Comparison of ENCODE assay signal across 10 mouse cellular contexts in the genomic region with DNA sequence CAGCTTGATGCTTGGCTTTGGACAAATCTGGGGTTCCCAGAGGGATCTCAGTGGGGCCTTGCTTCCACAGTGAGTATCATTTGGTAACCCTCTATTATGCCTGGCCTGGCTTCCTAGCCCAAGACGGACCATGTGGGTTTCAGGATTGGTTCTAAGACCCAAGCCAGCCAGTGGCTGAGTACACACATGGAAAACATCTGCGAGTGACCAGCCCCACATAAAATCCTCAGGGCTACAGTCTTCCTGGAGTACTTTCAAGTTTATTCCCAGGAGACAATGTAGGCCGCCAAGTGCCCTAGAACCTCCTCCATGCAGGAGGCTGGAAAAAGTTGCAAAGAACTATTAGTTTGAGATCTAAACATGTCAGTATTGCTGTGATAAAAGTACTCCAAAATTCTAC.
DNase-seq lines count a peak whose midpoint lies in the region; ATAC-seq and TF ChIP-seq lines count a peak whose summit lies in the region.
"Had no signal": no experiment of that assay in that cellular context is flagged by ENCODE, and none has a peak within 500 bp of the region (broad histone marks: within the 10 kb centered on the region; RNA-seq: fewer than 3 reads in every experiment).

No protein-coding gene starts in this region.

- H3K9me3 ChIP-seq in kidney, embryonic 14.5 days (ENCODE audit: control insufficient read depth, low read length), result no peaks in the 10 kb centered on the region
- H3K9me3 ChIP-seq in stomach, embryonic 14.5 days (ENCODE audit: control insufficient read depth, low read depth, low read length), result no peaks in the 10 kb centered on the region
- H3K9me3 ChIP-seq in forebrain, embryonic 12.5 days, result no peaks in the 10 kb centered on the region
- no peaks in the 10 kb centered on the region for H3K9me3 ChIP-seq in forebrain, embryonic 13.5 days (replicated peaks)

- 0 out of 2 replicates have a peak overlapping the region, but pooled peaks have one; percentile 26 for H3K27ac ChIP-seq in kidney, adult 2 months (ENCODE audit: insufficient read depth, low read depth, low read length)
- H3K27ac ChIP-seq in kidney, embryonic 14.5 days (ENCODE audit: low read depth, low read length), result no peak overlapping the region
- H3K27ac ChIP-seq in stomach, embryonic 14.5 days (ENCODE audit: low read length), result peak overlapping the region; percentile 44; the same call in 1 of the 2 replicates
- H3K27ac ChIP-seq in forebrain, embryonic 12.5 days, result no peak overlapping the region
- H3K27ac ChIP-seq in forebrain, embryonic 13.5 days, result no peak overlapping the region

- no peaks in the 10 kb centered on the region for H3K36me3 ChIP-seq in kidney, adult 2 months (ENCODE audit: control insufficient read depth, insufficient read depth, low read length)
- peaks cover 3% of the 10 kb centered on the region; the same call in 1 of the 2 replicates for H3K36me3 ChIP-seq in kidney, embryonic 14.5 days (ENCODE audit: control insufficient read depth, insufficient read depth, low read length)
- peaks cover 19% of the 10 kb centered on the region for H3K36me3 ChIP-seq in stomach, embryonic 14.5 days (ENCODE audit: control insufficient read depth, insufficient read depth, low read length)
- H3K36me3 ChIP-seq in forebrain, embryonic 12.5 days (replicated peaks), result no peaks in the 10 kb centered on the region
- H3K36me3 ChIP-seq in forebrain, embryonic 13.5 days (ENCODE audit: poor library complexity, severe bottlenecking), result no peaks in the 10 kb centered on the region

- WGBS in kidney, adult 2 months, result 76% methylated on average over 3 of the region's 3 CpGs
- 73% methylated on average over 3 of the region's 3 CpGs for whole genome bisulfite sequencing in kidney, embryonic 14.5 days
- WGBS in stomach, embryonic 14.5 days, result 60% methylated on average over 3 of the region's 3 CpGs
- 89% methylated on average over 3 of the region's 3 CpGs for WGBS in forebrain, embryonic 12.5 days
- WGBS in forebrain, embryonic 13.5 days, result 92% methylated on average over 3 of the region's 3 CpGs

- peak; percentile 60 for DNase-seq in kidney, adult 2 months
- peak; percentile 81 for DNase-seq in gastrocnemius, postnatal 25 days
- peak; percentile 59 for DNase-seq in kidney, postnatal 10 days
- DNase-seq in frontal cortex, postnatal 36 days (ENCODE audit: low spot score in 2 of 2), result no peak
- DNase-seq: cerebellum, adult 11-12 months had no signal

- no peak overlapping the region for H3K4me2 ChIP-seq in kidney, embryonic 14.5 days (replicated peaks; ENCODE audit: low read depth, low read length)
- H3K4me2 ChIP-seq in stomach, embryonic 14.5 days (replicated peaks; ENCODE audit: low read depth, low read length), result no peak overlapping the region
- H3K4me2 ChIP-seq in forebrain, embryonic 12.5 days, result no peak overlapping the region
- no peak overlapping the region for H3K4me2 ChIP-seq in forebrain, embryonic 13.5 days

- no peak for TF ChIP-seq POLR2A in kidney, adult 2 months (IDR thresholded peaks at IDR 0.05; ENCODE audit: low read depth, low read length)

- ATAC-seq in kidney, embryonic 14.5 days (ENCODE audit: low FRiP score, low TSS enrichment), result no peak
- peak; percentile 47; the same call in 1 of the 2 replicates for ATAC-seq in stomach, embryonic 14.5 days (ENCODE audit: insufficient number of reproducible peaks, insufficient read depth, low FRiP score, low read depth)
- ATAC-seq in forebrain, embryonic 12.5 days (ENCODE audit: low FRiP score), result no peak
- no peak for ATAC-seq in forebrain, embryonic 13.5 days
- ATAC-seq: activated CD4-positive, CD25-positive, alpha-beta regulatory T cell, adult 4 months had no signal

- H3K9ac ChIP-seq in kidney, embryonic 14.5 days (ENCODE audit: low read depth, low read length), result no peak overlapping the region
- H3K9ac ChIP-seq in stomach, embryonic 14.5 days (replicated peaks; ENCODE audit: low read depth, low read length), result no peak overlapping the region
- no peak overlapping the region for H3K9ac ChIP-seq in forebrain, embryonic 12.5 days
- no peak overlapping the region for H3K9ac ChIP-seq in forebrain, embryonic 13.5 days

- no peak for TF ChIP-seq CTCF in kidney, adult 2 months (conservative IDR thresholded peaks at IDR 0.05; ENCODE audit: insufficient read depth, insufficient read length, low read depth, low read length)

- H3K4me3 ChIP-seq in kidney, adult 2 months (ENCODE audit: insufficient read depth, low read depth, low read length), result no peak overlapping the region
- no peak overlapping the region for H3K4me3 ChIP-seq in kidney, embryonic 14.5 days (ENCODE audit: low read length)
- H3K4me3 ChIP-seq in stomach, embryonic 14.5 days (ENCODE audit: low read depth, low read length), result no peak overlapping the region
- H3K4me3 ChIP-seq in forebrain, embryonic 12.5 days (replicated peaks), result no peak overlapping the region
- H3K4me3 ChIP-seq in forebrain, embryonic 13.5 days, result no peak overlapping the region

- H3K4me1 ChIP-seq in kidney, adult 2 months (ENCODE audit: control insufficient read depth, insufficient read depth, low read length), result peaks cover 4% of the 10 kb centered on the region
- peaks cover 6% of the 10 kb centered on the region; the same call in 1 of the 2 replicates for H3K4me1 ChIP-seq in kidney, embryonic 14.5 days (ENCODE audit: control insufficient read depth, insufficient read depth, low read length)
- H3K4me1 ChIP-seq in stomach, embryonic 14.5 days (ENCODE audit: control insufficient read depth, insufficient read depth, low read length), result peaks cover 7% of the 10 kb centered on the region; the same call in 1 of the 2 replicates
- H3K4me1 ChIP-seq in forebrain, embryonic 12.5 days, result 0 out of 2 replicates have a peak, but pooled peaks cover 3% of the 10 kb centered on the region
- no peaks in the 10 kb centered on the region for H3K4me1 ChIP-seq in forebrain, embryonic 13.5 days

- no peaks in the 10 kb centered on the region for H3K27me3 ChIP-seq in kidney, adult 2 months (replicated peaks; ENCODE audit: control insufficient read depth, insufficient read depth, low read length)
- H3K27me3 ChIP-seq in kidney, embryonic 14.5 days (ENCODE audit: control insufficient read depth, insufficient read depth, low read length), result no peaks in the 10 kb centered on the region
- H3K27me3 ChIP-seq in stomach, embryonic 14.5 days (ENCODE audit: control insufficient read depth, insufficient read depth, low read length), result no peaks in the 10 kb centered on the region
- no peaks in the 10 kb centered on the region for H3K27me3 ChIP-seq in forebrain, embryonic 12.5 days
- H3K27me3 ChIP-seq in forebrain, embryonic 13.5 days, result no peaks in the 10 kb centered on the region

Comparison
In these comparisons a context has a peak if more than half of its experiments do, and no peak if none do; other contexts are left out.
1. H3K27ac ChIP-seq: peak in kidney, adult 2 months (single experiment) and stomach, embryonic 14.5 days (single experiment); none in kidney, embryonic 14.5 days (single experiment), forebrain, embryonic 12.5 days (single experiment) and forebrain, embryonic 13.5 days (single experiment).
2. DNase-seq: peak in kidney, adult 2 months (single experiment), gastrocnemius, postnatal 25 days (single experiment) and kidney, postnatal 10 days (single experiment); none in frontal cortex, postnatal 36 days (0 of 2).